ENCODE assay signal across 12 mouse cellular contexts in genomic region chr2:142648023-142648453, GRCm38 (mm10).
DNase-seq lines count a peak whose midpoint lies in the region.
"Had no signal": no experiment of that assay in that cellular context is flagged by ENCODE, and none has a peak within 500 bp of the region (broad histone marks: within the 10 kb centered on the region; RNA-seq: fewer than 3 reads in every experiment).

No protein-coding gene starts in this region.

- DNase-seq in left cerebral cortex, adult 11 months (ENCODE audit: low spot score): peak; percentile 68
- DNase-seq in left cerebral cortex, postnatal 4 days: no peak
- peak; percentile 63 to 85 for DNase-seq in frontal cortex, postnatal 36 days (ENCODE audit: low spot score in 2 of 2)
- DNase-seq in left cerebral cortex, adult 9 months (ENCODE audit: low spot score in 2 of 2): peak; percentile 52 to 72
- peak; percentile 91 for DNase-seq in telencephalon, adult 2 months (ENCODE audit: low read depth, low spot score)
- DNase-seq in kidney, postnatal 4 days: no peak
- DNase-seq in spleen, postnatal 14 days (ENCODE audit: low spot score in 2 of 2): no peak
- DNase-seq in natural killer cell, adult 2 months (ENCODE audit: low spot score in 2 of 2): no peak
- DNase-seq: B cell, adult 2 months; cerebellum, postnatal 36 days; gastrocnemius, postnatal 25 days; lung, embryonic 14.5 days had no signal

- intact Hi-C loops in left cerebral cortex, postnatal 4 days (cut with DNase I): no loop called here

Comparison
In these comparisons a context has a peak if more than half of its experiments do, and no peak if none do; other contexts are left out.
1. DNase-seq: peak in left cerebral cortex, adult 11 months (single experiment), frontal cortex, postnatal 36 days (2 of 2), left cerebral cortex, adult 9 months (2 of 2) and telencephalon, adult 2 months (single experiment); none in left cerebral cortex, postnatal 4 days (single experiment), kidney, postnatal 4 days (0 of 2), spleen, postnatal 14 days (0 of 2) and natural killer cell, adult 2 months (0 of 2).